Mouse (Mus musculus) forebrain, embryonic 16.5 days (tissue): ENCODE measurements around the gene Palm2. TPM values are rescaled to one million over a fixed set of nuclear protein-coding genes. Genes with fewer than 3 reads are reported as not detected.

Experiments used
- ATAC-seq: fragments of 200-750 bp; cut with Nextera tagmentation; 2 replicates; pipeline ENCODE4 v1.8.0; 2017; ENCODE audit warnings: mild to moderate bottlenecking, moderate library complexity
- H3K27ac ChIP-seq: fragments of 300-500 bp; sonication (generic); 2 replicates; pipeline ENCODE4 v1.5.1; 2014; ENCODE audit warnings: low read length, control low read depth
- H3K27me3 ChIP-seq: fragments of 300-500 bp; sonication (generic); replicated peaks from 2 replicates; pipeline ENCODE4 v1.6.1; 2014; ENCODE audit warnings: low read length; ENCODE audit not compliant: control insufficient read depth, insufficient read depth
- H3K36me3 ChIP-seq: fragments of 300-500 bp; sonication (generic); 2 replicates; pipeline ENCODE4 v1.6.1; 2014; ENCODE audit not compliant: control insufficient read depth, insufficient read depth
- H3K4me1 ChIP-seq: fragments of 300-500 bp; sonication (generic); replicated peaks from 2 replicates; pipeline ENCODE4 v1.6.1; 2014; ENCODE audit warnings: low read length; ENCODE audit not compliant: control insufficient read depth, insufficient read depth
- H3K4me2 ChIP-seq: fragments of 300-500 bp; sonication (generic); 2 replicates; pipeline ENCODE4 v1.6.1; 2014; ENCODE audit warnings: mild to moderate bottlenecking, low read length, control low read depth
- H3K4me3 ChIP-seq: fragments of 300-500 bp; sonication (generic); replicated peaks from 2 replicates; pipeline ENCODE4 v1.5.1; 2014; ENCODE audit warnings: mild to moderate bottlenecking, low read length, control low read depth
- H3K9ac ChIP-seq: fragments of 300-500 bp; sonication (generic); replicated peaks from 2 replicates; pipeline ENCODE4 v1.6.1; 2014; ENCODE audit warnings: low read depth, low read length, control low read depth
- H3K9me3 ChIP-seq: fragments of 300-500 bp; sonication (generic); 2 replicates; pipeline ENCODE4 v1.6.1; 2016; ENCODE audit warnings: low read length; ENCODE audit not compliant: control insufficient read depth
- WGBS: fragments of 180-500 bp; shearing (Covaris S2); extraction: QIAGEN DNeasy Blood & Tissue Kit; methylation state at CpG from one replicate; pipeline ENCODE4 v1.1.7; 2014; 5-methylcytosine and 5-hydroxymethylcytosine counted together
- polyA plus RNA-seq: library from polyadenylated mRNA; unstranded; fragments of >200 nt; fragmentation: Nextera tagmentation; extraction: Ambion mirVana; gene quantifications from 2 replicates; pipeline ENCODE4 v1.2.1, GENCODE M21; 2015

Palm2 gene
- polyA plus RNA-seq, 1 experiment from 2014 or later, result 14.2 TPM

DNA sequence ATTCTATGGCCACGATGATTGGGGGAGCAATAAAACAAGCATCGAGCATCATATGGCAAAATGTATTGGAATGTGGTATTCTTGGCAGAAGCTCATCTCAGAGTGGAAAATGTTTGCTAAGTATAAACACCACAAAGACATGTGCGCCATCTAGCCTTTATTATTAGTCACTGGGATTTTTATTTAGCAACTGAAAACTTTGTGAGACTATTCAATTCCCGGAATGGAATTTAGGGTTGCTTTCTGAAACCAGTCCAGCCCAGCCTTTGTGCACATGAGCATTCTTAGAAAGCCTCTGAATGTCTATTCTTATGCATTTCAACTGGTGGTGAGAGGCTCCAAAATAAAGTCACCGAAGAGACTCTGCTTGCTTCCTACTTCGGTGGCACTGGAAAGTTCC is 55.8 kb downstream of the Palm2 start:
- Histone ChIP-seq H3K9me3 (no peaks in the 10 kb centered on the region), H3K36me3 (no peaks in the 10 kb centered on the region), H3K9ac (no peak overlapping the region), H3K4me1 (no peaks in the 10 kb centered on the region), H3K27ac (no peak overlapping the region), H3K4me3 (no peak overlapping the region), H3K27me3 (no peaks in the 10 kb centered on the region), H3K4me2 (no peak overlapping the region)
- no peak for ATAC-seq
- WGBS, result 78% methylated on average over 6 of the region's 6 CpGs

DNA sequence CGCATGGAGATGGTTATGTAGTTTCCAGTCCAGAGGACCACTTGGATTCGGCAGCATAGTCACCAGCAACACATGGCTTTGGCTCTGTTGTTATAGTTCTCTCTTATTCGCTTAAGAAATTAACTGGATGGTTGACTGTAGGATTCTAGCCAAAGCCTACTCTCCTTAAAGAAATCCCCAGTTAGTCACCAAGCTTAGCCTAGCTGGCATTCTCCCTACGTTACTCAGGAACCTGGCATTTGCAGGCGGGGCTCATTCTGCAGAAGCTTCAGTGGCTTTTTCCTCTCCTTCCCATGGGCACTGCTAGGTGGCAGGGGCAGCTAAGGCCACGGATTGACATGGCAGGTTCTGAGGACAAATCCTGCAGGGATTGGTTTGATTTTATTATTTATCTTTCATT is 70.7 kb downstream of the Palm2 start:
- Histone ChIP-seq H3K36me3 (no peaks in the 10 kb centered on the region), H3K9ac (no peak overlapping the region), H3K4me3 (no peak overlapping the region), H3K9me3 (no peaks in the 10 kb centered on the region), H3K4me2 (no peak overlapping the region), H3K27ac (no peak overlapping the region), H3K27me3 (no peaks in the 10 kb centered on the region), H3K4me1 (no peaks in the 10 kb centered on the region)
- WGBS, result 84% methylated on average over 6 of the region's 6 CpGs
- no peak for ATAC-seq

DNA sequence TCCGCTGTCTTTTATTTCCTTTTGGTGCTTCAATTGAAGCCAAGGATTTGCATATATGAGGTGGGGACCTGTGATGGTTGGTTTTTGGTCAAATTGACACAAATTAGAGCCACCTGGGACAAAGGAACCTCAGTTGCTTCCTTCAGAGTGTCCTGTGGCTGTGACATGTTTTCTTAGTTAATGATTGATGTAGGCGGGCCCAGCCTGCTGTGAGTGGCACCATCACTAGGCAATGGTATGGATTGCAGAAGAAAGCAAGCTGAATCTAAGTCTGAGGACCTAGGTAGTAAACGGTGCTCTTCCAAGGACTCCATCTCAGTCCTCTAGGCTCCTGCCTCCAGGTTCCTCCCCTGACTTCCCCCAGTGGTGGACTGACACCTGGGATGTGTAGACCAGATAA is 76.5 kb downstream of the Palm2 start:
- no peaks in the 10 kb centered on the region for H3K36me3 ChIP-seq
- no peak for ATAC-seq
- 78% methylated on average over 3 of the region's 3 CpGs for WGBS
- no peak overlapping the region for H3K4me2 ChIP-seq
- no peaks in the 10 kb centered on the region for H3K4me1 ChIP-seq
- no peak overlapping the region for H3K27ac ChIP-seq
- no peak overlapping the region for H3K9ac ChIP-seq
- no peaks in the 10 kb centered on the region for H3K9me3 ChIP-seq
- H3K4me3 ChIP-seq, result no peak overlapping the region
- no peaks in the 10 kb centered on the region for H3K27me3 ChIP-seq

DNA sequence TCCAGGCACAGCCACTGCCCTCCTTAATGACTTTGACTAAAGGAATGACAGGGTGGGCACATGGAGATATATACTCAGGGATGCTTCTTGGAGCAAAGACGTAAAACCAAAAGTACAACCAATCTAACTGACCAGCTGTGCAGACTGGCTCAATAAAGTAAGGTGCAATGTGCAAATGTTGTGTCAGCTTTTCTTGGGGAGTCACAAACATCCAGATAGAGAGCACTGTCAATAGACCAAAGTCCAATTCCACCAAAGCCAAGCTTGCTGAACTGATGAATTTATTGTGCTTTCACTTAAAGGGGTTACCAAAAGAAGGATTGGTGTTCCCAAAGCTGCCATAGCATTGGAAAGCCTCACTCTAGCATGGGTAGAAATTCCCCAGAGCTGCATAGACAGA is 77.7 kb downstream of the Palm2 start:
- Histone ChIP-seq H3K4me1 (no peaks in the 10 kb centered on the region), H3K4me2 (no peak overlapping the region), H3K9ac (no peak overlapping the region), H3K9me3 (no peaks in the 10 kb centered on the region), H3K36me3 (no peaks in the 10 kb centered on the region), H3K27ac (no peak overlapping the region), H3K27me3 (no peaks in the 10 kb centered on the region), H3K4me3 (no peak overlapping the region)
- no peak for ATAC-seq
- WGBS, result 97% methylated on average over 1 of the region's 1 CpGs

DNA sequence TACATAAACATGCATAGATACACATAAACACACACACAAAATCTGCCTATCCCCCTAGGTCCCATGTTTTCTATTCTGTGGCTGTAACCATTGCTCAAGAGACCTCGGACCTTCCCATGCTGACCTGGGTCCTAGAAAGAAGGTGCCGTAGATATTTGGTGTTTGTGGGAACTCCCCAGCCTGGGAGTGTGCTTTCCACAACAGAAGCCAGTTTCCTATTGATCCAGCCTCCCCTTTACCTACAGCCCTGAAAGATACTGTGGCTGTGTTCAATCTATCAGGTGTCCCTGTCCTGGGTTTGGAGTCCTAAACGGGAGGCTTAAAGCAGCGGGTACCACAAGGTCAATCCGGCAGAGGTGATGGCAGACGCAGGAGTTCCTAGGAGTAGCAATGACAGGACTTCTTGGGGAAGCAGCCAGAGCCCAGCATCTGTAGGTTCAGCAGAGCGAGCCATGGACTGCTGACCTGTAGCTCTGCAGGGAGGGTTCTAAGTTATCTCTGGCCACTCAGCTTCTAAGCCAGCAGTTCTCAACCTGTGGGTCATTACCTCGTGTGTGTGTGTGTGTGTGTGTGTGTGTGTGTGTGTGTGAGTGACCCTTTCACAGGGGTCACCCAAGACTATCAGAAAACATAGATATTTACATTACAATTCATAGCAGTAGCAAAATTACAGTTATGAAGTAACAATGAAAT is 79.3 kb downstream of the Palm2 start:
- Histone ChIP-seq H3K9me3 (no peaks in the 10 kb centered on the region), H3K36me3 (no peaks in the 10 kb centered on the region), H3K9ac (no peak overlapping the region), H3K4me2 (no peak overlapping the region), H3K4me3 (no peak overlapping the region), H3K4me1 (no peaks in the 10 kb centered on the region), H3K27ac (no peak overlapping the region), H3K27me3 (no peaks in the 10 kb centered on the region)
- ATAC-seq, result no peak
- 87% methylated on average over 8 of the region's 8 CpGs for WGBS

DNA sequence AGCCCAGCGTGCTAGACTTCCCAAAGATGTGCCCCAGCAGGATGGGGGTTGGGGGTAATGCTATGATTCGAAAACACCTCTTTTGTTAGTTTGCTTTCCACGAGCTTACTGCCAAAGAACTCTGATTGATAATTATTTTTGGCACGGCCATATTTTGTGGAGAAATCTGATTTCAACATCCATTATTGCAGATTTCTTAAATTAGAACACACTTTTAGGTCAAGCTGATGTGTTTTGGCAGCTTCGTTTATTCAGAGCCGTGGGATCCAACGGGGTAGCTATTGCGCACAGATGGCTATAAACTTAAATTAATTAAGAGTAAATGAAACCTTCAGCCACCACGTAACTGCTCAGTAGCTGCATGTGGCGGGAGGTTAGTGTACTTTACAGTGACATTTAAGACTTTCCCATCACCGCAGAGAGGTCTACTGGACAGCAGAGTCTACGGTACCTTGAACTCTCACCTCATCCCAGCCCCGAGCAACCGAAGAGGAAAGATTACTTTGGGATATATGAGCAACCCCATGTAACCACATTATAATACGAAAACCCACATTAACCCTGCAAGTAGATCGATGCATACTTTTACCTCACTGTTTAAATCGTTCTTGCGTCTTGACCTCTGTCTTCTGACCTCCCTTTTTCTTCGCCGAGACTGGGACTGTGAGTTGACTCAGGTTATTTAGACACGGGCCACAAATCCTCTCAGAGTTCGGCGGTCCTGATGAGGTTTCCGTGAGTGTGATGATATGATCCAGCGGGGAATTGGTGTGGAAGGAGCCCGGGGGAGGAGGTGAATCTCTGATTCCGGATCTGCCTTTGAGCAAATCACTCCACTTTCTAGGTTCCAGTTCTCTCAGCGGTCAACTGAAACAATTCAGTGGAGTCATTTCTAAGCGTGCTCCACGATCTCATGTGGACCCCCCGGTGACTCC is 80.2 kb downstream of the Palm2 start:
- no peak overlapping the region for H3K9ac ChIP-seq
- WGBS, result 78% methylated on average over 31 of the region's 31 CpGs
- no peak overlapping the region for H3K4me2 ChIP-seq
- no peak overlapping the region for H3K27ac ChIP-seq
- H3K9me3 ChIP-seq, result no peaks in the 10 kb centered on the region
- H3K4me1 ChIP-seq, result no peaks in the 10 kb centered on the region
- no peak for ATAC-seq
- no peak overlapping the region for H3K4me3 ChIP-seq
- no peaks in the 10 kb centered on the region for H3K36me3 ChIP-seq
- H3K27me3 ChIP-seq, result no peaks in the 10 kb centered on the region

DNA sequence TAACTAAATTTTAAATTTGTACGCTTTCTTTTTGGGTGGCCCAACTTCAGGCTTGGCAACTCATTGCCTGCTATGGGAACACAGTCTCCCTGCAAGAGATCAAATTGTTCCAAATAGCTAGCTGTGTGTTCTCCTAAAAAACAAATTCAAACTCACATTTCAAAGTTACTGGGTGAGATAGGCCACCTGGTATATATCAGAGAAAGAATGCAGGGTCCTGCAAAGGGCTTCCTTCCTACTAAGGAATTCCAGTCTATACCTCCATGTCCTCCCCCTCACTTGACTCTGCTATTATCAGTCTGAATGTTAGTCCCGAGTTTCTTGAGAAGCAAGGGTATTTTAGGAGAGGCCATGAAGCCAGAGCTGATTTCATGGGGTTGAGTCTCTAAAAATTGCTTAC is 81.3 kb downstream of the Palm2 start:
- H3K4me2 ChIP-seq, result no peak overlapping the region
- H3K36me3 ChIP-seq, result no peaks in the 10 kb centered on the region
- no peak overlapping the region for H3K4me3 ChIP-seq
- no peak overlapping the region for H3K9ac ChIP-seq
- ATAC-seq, result no peak
- H3K4me1 ChIP-seq, result no peaks in the 10 kb centered on the region
- 86% methylated on average over 2 of the region's 2 CpGs for WGBS
- no peaks in the 10 kb centered on the region for H3K27me3 ChIP-seq
- no peaks in the 10 kb centered on the region for H3K9me3 ChIP-seq
- H3K27ac ChIP-seq, result no peak overlapping the region

DNA sequence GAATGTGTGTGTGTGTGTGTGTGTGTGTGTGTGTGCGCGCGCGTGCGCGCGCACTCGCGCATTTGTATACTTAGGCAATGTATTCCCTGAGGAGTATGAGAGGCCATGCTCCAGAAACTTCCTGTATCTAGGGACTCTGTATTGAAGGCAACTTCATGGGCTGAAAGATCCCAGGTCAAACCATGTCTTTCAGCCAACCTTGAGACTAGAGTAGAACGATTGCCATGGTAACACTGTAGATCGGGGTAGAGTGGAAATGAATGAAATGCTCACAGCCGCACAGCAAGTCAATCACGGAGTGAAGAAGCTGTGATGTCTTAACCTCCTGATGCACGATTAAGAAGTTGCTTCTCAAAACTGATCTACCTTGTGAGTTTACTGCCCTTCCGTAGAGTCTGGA is 89.4 kb downstream of the Palm2 start:
- Histone ChIP-seq H3K27me3 (no peaks in the 10 kb centered on the region), H3K36me3 (no peaks in the 10 kb centered on the region), H3K4me1 (no peaks in the 10 kb centered on the region), H3K9ac (no peak overlapping the region), H3K27ac (no peak overlapping the region), H3K9me3 (no peaks in the 10 kb centered on the region), H3K4me2 (no peak overlapping the region), H3K4me3 (no peak overlapping the region)
- ATAC-seq, result no peak
- WGBS, result 94% methylated on average over 15 of the region's 15 CpGs

DNA sequence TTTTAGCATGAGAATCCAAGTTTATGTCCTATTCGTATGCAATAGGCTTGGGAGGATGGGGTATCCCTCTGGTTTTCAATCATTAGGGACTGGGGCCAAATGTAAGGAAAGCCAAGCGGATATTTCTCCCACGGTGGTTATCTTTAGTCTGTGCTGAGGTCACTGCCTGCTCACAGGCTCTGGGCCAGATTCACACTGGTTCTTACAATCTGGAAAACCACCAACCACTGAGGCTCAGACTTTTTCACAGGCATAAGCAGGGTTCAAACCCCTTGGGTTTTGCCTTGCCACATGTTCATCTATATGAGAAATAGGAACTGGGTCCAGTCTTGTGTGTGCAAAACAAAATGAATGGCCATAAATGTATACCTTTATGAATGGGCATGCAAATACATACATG is 90.4 kb downstream of the Palm2 start:
- H3K27ac ChIP-seq, result no peak overlapping the region
- no peak overlapping the region for H3K4me2 ChIP-seq
- H3K36me3 ChIP-seq, result no peaks in the 10 kb centered on the region
- no peak for ATAC-seq
- H3K27me3 ChIP-seq, result no peaks in the 10 kb centered on the region
- no peak overlapping the region for H3K4me3 ChIP-seq
- 70% methylated on average over 3 of the region's 3 CpGs for WGBS
- H3K4me1 ChIP-seq, result no peaks in the 10 kb centered on the region
- H3K9ac ChIP-seq, result no peak overlapping the region
- H3K9me3 ChIP-seq, result no peaks in the 10 kb centered on the region
